Mouse (Mus musculus) stomach, embryonic 16.5 days (tissue): ENCODE data around the gene Ankdd1b. TPM values are rescaled to one million over a fixed set of nuclear protein-coding genes. Genes with fewer than 3 reads are reported as not detected.
A peak's percentile ranks its signal among the peaks of the same experiment; 100 is the strongest.

Experiments
- ATAC-seq: fragments of 200-750 bp; cut with Nextera tagmentation; 2 replicates; pipeline ENCODE4 v1.8.0; 2017; ENCODE audit warnings: moderate number of reproducible peaks, moderate TSS enrichment; ENCODE audit not compliant: insufficient read depth, low FRiP score
- H3K27ac ChIP-seq: fragments of 300-500 bp; sonication (generic); 2 replicates; pipeline ENCODE4 v1.5.1; 2014; ENCODE audit warnings: low read length
- H3K27me3 ChIP-seq: fragments of 300-500 bp; sonication (generic); 2 replicates; pipeline ENCODE4 v1.6.1; 2014; ENCODE audit warnings: low read length, control low read depth, mixed read lengths; ENCODE audit not compliant: control insufficient read depth, insufficient read depth
- H3K36me3 ChIP-seq: fragments of 300-500 bp; sonication (generic); 2 replicates; pipeline ENCODE4 v1.6.1; 2014; ENCODE audit warnings: low read length; ENCODE audit not compliant: control insufficient read depth, insufficient read depth
- H3K4me1 ChIP-seq: fragments of 300-500 bp; sonication (generic); 2 replicates; pipeline ENCODE4 v1.6.1; 2014; ENCODE audit warnings: low read length, control low read depth, mixed read lengths; ENCODE audit not compliant: control insufficient read depth, insufficient read depth
- H3K4me2 ChIP-seq: fragments of 300-500 bp; sonication (generic); 2 replicates; pipeline ENCODE4 v1.6.1; 2014; ENCODE audit warnings: low read depth, low read length, mixed read lengths
- H3K4me3 ChIP-seq: fragments of 300-500 bp; sonication (generic); replicated peaks from 2 replicates; pipeline ENCODE4 v1.5.1; 2014; ENCODE audit warnings: mild to moderate bottlenecking, low read length
- H3K9ac ChIP-seq: fragments of 300-500 bp; sonication (generic); 2 replicates; pipeline ENCODE4 v1.6.1; 2014; ENCODE audit warnings: low read length
- H3K9me3 ChIP-seq: fragments of 300-500 bp; sonication (generic); replicated peaks from 2 replicates; pipeline ENCODE4 v1.6.1; 2016; ENCODE audit warnings: low read length, control low read depth; ENCODE audit not compliant: control insufficient read depth
- WGBS: fragments of 180-500 bp; shearing (Covaris S2); extraction: QIAGEN DNeasy Blood & Tissue Kit; methylation state at CpG from one replicate; pipeline ENCODE4 v1.1.7; 2014; 5-methylcytosine and 5-hydroxymethylcytosine counted together
- polyA plus RNA-seq: library from polyadenylated mRNA; unstranded; fragments of >200 nt; fragmentation: Nextera tagmentation; extraction: Ambion mirVana; gene quantifications from 2 replicates; pipeline ENCODE4 v1.2.1, GENCODE M21; 2015

The Ankdd1b gene
- polyA plus RNA-seq, 1 experiment from 2014 or later: 1.9 TPM

GRCm38 (mm10) chr13:96465315-96465714, 5.7 kb downstream of the Ankdd1b start:
- no peak for ATAC-seq
- WGBS: 53% methylated on average over 5 of the region's 5 CpGs
- Histone ChIP-seq H3K9ac (no peak overlapping the region), H3K27me3 (no peaks in the 10 kb centered on the region), H3K9me3 (no peaks in the 10 kb centered on the region), H3K4me3 (no peak overlapping the region), H3K36me3 (no peaks in the 10 kb centered on the region), H3K27ac (no peak overlapping the region), H3K4me2 (no peak overlapping the region), H3K4me1 (peaks cover 3% of the 10 kb centered on the region; the same call in 1 of the 2 replicates)

GRCm38 (mm10) chr13:96462644-96463043, 8.4 kb downstream of the Ankdd1b start:
- Histone ChIP-seq H3K4me3 (no peak overlapping the region), H3K36me3 (no peaks in the 10 kb centered on the region), H3K9ac (no peak overlapping the region), H3K27me3 (no peaks in the 10 kb centered on the region), H3K27ac (no peak overlapping the region), H3K4me1 (peaks cover 4% of the 10 kb centered on the region), H3K4me2 (no peak overlapping the region), H3K9me3 (no peaks in the 10 kb centered on the region)
- no peak for ATAC-seq
- 25% methylated on average over 1 of the region's 1 CpGs for WGBS

DNA sequence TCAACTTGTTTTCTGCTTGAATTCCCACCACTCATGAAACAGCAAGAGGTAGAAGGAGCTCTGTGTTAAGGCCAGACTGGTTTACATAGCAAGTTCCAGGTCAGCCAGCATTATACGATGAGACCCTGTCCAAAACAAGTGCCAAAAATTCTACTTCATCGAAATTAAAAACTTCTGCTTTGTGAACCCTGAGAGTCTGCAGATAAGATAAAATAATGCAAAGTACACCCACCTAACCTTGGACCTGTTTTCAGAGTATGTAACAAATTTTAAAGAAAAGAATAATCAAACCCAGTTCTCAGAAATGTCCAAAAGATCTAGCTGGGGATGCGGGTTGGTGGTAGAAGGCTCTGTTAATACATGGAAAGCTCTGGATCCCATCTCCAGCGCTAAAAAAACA, 12.4 kb downstream of the Ankdd1b start:
- Histone ChIP-seq H3K27ac (no peak overlapping the region), H3K4me2 (no peak overlapping the region), H3K4me1 (peaks cover 11% of the 10 kb centered on the region), H3K4me3 (no peak overlapping the region), H3K36me3 (no peaks in the 10 kb centered on the region), H3K27me3 (no peaks in the 10 kb centered on the region), H3K9me3 (no peaks in the 10 kb centered on the region), H3K9ac (no peak overlapping the region)
- WGBS: 65% methylated on average over 4 of the region's 4 CpGs
- no peak for ATAC-seq

DNA sequence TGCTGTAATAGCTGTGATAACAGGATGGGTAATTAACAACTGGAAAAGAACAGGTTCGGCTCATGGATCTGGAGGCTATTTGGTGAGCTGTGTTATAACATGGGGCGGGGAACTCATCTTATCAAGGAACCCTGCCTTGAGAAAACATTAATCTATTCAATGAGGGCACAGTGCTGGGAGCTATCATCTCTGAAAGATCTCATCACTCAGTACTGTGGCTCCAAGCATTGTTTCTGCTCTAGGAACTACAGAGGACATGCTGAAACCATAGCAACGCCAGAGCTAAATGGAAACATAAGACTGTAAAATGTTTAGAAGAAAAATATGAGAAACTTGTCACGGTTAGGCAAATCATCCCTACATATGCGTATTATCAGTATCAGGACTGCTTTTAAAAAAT, 13.0 kb downstream of the Ankdd1b start:
- WGBS: 64% methylated on average over 5 of the region's 5 CpGs
- H3K9me3 ChIP-seq: no peaks in the 10 kb centered on the region
- H3K27ac ChIP-seq: no peak overlapping the region
- H3K4me1 ChIP-seq: peaks cover 11% of the 10 kb centered on the region
- H3K36me3 ChIP-seq: no peaks in the 10 kb centered on the region
- peak; percentile 66; the same call in 1 of the 2 replicates for ATAC-seq
- H3K4me3 ChIP-seq: no peak overlapping the region
- no peak overlapping the region for H3K4me2 ChIP-seq
- H3K9ac ChIP-seq: no peak overlapping the region
- no peaks in the 10 kb centered on the region for H3K27me3 ChIP-seq

GRCm38 (mm10) chr13:96457566-96457965, 13.4 kb downstream of the Ankdd1b start:
- no peaks in the 10 kb centered on the region for H3K36me3 ChIP-seq
- H3K9me3 ChIP-seq: no peaks in the 10 kb centered on the region
- no peak overlapping the region for H3K4me3 ChIP-seq
- WGBS: 81% methylated on average over 5 of the region's 5 CpGs
- peaks cover 11% of the 10 kb centered on the region for H3K4me1 ChIP-seq
- ATAC-seq: no peak
- no peaks in the 10 kb centered on the region for H3K27me3 ChIP-seq
- H3K9ac ChIP-seq: no peak overlapping the region
- no peak overlapping the region for H3K27ac ChIP-seq
- H3K4me2 ChIP-seq: no peak overlapping the region

- Histone ChIP-seq H3K4me3 (no peak overlapping the region), H3K9ac (no peak overlapping the region), H3K4me1 (peaks cover 11% of the 10 kb centered on the region; the same call in 1 of the 2 replicates), H3K4me2 (no peak overlapping the region), H3K27me3 (no peaks in the 10 kb centered on the region), H3K36me3 (no peaks in the 10 kb centered on the region), H3K9me3 (no peaks in the 10 kb centered on the region), H3K27ac (no peak overlapping the region)
- WGBS: 77% methylated on average over 3 of the region's 3 CpGs
- peak; percentile 68; the same call in 1 of the 2 replicates for ATAC-seq
Observed at GRCm38 (mm10) chr13:96454288-96454687, 16.7 kb downstream of the Ankdd1b start.

- Histone ChIP-seq H3K27me3 (no peaks in the 10 kb centered on the region), H3K27ac (peak overlapping the region; percentile 61; the same call in 1 of the 2 replicates), H3K9ac (no peak overlapping the region), H3K9me3 (no peaks in the 10 kb centered on the region), H3K4me2 (no peak overlapping the region), H3K36me3 (no peaks in the 10 kb centered on the region), H3K4me3 (no peak overlapping the region), H3K4me1 (peaks cover 7% of the 10 kb centered on the region; the same call in 1 of the 2 replicates)
- WGBS: 88% methylated on average over 3 of the region's 3 CpGs
- no peak for ATAC-seq
Observed at GRCm38 (mm10) chr13:96452621-96453020, 18.4 kb downstream of the Ankdd1b start.

- Histone ChIP-seq H3K36me3 (no peaks in the 10 kb centered on the region), H3K4me3 (no peak overlapping the region), H3K9me3 (no peaks in the 10 kb centered on the region), H3K9ac (no peak overlapping the region), H3K4me2 (no peak overlapping the region), H3K4me1 (peaks cover 3% of the 10 kb centered on the region; the same call in 1 of the 2 replicates), H3K27ac (peak overlapping the region; percentile 71), H3K27me3 (no peaks in the 10 kb centered on the region)
- WGBS: 70% methylated on average over 11 of the region's 11 CpGs
- peak; percentile 4; the same call in 1 of the 2 replicates for ATAC-seq
Observed at GRCm38 (mm10) chr13:96451386-96452140, 19.4 kb downstream of the Ankdd1b start.

GRCm38 (mm10) chr13:96450869-96451268, 20.1 kb downstream of the Ankdd1b start:
- ATAC-seq: peak; percentile 72; the same call in 1 of the 2 replicates
- Histone ChIP-seq H3K27ac (no peak overlapping the region; the same call in 1 of the 2 replicates), H3K4me2 (no peak overlapping the region), H3K4me3 (no peak overlapping the region), H3K9ac (no peak overlapping the region), H3K4me1 (peaks cover 3% of the 10 kb centered on the region; the same call in 1 of the 2 replicates), H3K36me3 (no peaks in the 10 kb centered on the region), H3K9me3 (no peaks in the 10 kb centered on the region), H3K27me3 (no peaks in the 10 kb centered on the region)
- WGBS: 63% methylated on average over 7 of the region's 7 CpGs
